Mouse (Mus musculus) neural tube, embryonic 12.5 days (tissue): ENCODE measurements around the gene Tnfsf9. TPM values are rescaled to one million over a fixed set of nuclear protein-coding genes. Genes with fewer than 3 reads are reported as not detected.

Experiments used
- ATAC-seq: fragments of 200-750 bp; cut with Nextera tagmentation; 2 replicates; pipeline ENCODE4 v1.8.0; 2017; ENCODE audit warnings: low read depth, mild to moderate bottlenecking, moderate TSS enrichment, moderate library complexity; ENCODE audit not compliant: low FRiP score
- H3K27ac ChIP-seq: fragments of 300-500 bp; sonication (generic); 2 replicates; pipeline ENCODE4 v1.5.1; 2016
- H3K27me3 ChIP-seq: fragments of 300-500 bp; sonication (generic); replicated peaks from 2 replicates; pipeline ENCODE4 v1.6.1; 2016; ENCODE audit warnings: mild to moderate bottlenecking
- H3K36me3 ChIP-seq: fragments of 300-500 bp; sonication (generic); 2 replicates; pipeline ENCODE4 v1.6.1; 2016; ENCODE audit warnings: mild to moderate bottlenecking
- H3K4me1 ChIP-seq: fragments of 300-500 bp; sonication (generic); 2 replicates; pipeline ENCODE4 v1.6.1; 2016
- H3K4me2 ChIP-seq: fragments of 300-500 bp; sonication (generic); replicated peaks from 2 replicates; pipeline ENCODE4 v1.6.1; 2016; ENCODE audit warnings: mild to moderate bottlenecking
- H3K4me3 ChIP-seq: fragments of 300-500 bp; sonication (generic); 2 replicates; pipeline ENCODE4 v1.5.1; 2016
- H3K9ac ChIP-seq: fragments of 300-500 bp; sonication (generic); 2 replicates; pipeline ENCODE4 v1.6.1; 2016; ENCODE audit warnings: mild to moderate bottlenecking
- H3K9me3 ChIP-seq: fragments of 300-500 bp; sonication (generic); 2 replicates; pipeline ENCODE4 v1.6.1; 2016; ENCODE audit warnings: mild to moderate bottlenecking
- WGBS: fragments of 180-500 bp; shearing (Covaris S2); methylation state at CpG from one replicate; pipeline ENCODE4 v1.1.7; 2016; 5-methylcytosine and 5-hydroxymethylcytosine counted together
- polyA plus RNA-seq: library from polyadenylated mRNA; unstranded; fragments of >200 nt; fragmentation: Nextera tagmentation; extraction: Ambion mirVana; gene quantifications from 2 replicates; pipeline ENCODE4 v1.2.1, GENCODE M21; 2016

Tnfsf9 gene
- polyA plus RNA-seq, 1 experiment from 2014 or later: 5.8 TPM

- Histone ChIP-seq H3K4me2 (no peak overlapping the region), H3K36me3 (no peaks in the 10 kb centered on the region), H3K9me3 (no peaks in the 10 kb centered on the region), H3K9ac (no peak overlapping the region), H3K4me3 (no peak overlapping the region), H3K4me1 (peaks cover 5% of the 10 kb centered on the region), H3K27me3 (peaks cover 25% of the 10 kb centered on the region; the same call in 1 of the 2 replicates), H3K27ac (no peak overlapping the region)
- ATAC-seq: no peak
- WGBS: 72% methylated on average over 1 of the region's 1 CpGs
Measured at GRCm38 (mm10) chr17:57145115-57145514, 40.0 kb downstream of the Tnfsf9 start.

- Histone ChIP-seq H3K4me2 (no peak overlapping the region), H3K27me3 (peaks cover 32% of the 10 kb centered on the region; the same call in 1 of the 2 replicates), H3K4me1 (peaks cover 5% of the 10 kb centered on the region), H3K27ac (no peak overlapping the region), H3K4me3 (no peak overlapping the region), H3K9ac (no peak overlapping the region), H3K36me3 (no peaks in the 10 kb centered on the region), H3K9me3 (no peaks in the 10 kb centered on the region)
- no peak for ATAC-seq
- 60% methylated on average over 4 of the region's 4 CpGs for WGBS
Measured at GRCm38 (mm10) chr17:57148343-57148742, 43.2 kb downstream of the Tnfsf9 start.

DNA sequence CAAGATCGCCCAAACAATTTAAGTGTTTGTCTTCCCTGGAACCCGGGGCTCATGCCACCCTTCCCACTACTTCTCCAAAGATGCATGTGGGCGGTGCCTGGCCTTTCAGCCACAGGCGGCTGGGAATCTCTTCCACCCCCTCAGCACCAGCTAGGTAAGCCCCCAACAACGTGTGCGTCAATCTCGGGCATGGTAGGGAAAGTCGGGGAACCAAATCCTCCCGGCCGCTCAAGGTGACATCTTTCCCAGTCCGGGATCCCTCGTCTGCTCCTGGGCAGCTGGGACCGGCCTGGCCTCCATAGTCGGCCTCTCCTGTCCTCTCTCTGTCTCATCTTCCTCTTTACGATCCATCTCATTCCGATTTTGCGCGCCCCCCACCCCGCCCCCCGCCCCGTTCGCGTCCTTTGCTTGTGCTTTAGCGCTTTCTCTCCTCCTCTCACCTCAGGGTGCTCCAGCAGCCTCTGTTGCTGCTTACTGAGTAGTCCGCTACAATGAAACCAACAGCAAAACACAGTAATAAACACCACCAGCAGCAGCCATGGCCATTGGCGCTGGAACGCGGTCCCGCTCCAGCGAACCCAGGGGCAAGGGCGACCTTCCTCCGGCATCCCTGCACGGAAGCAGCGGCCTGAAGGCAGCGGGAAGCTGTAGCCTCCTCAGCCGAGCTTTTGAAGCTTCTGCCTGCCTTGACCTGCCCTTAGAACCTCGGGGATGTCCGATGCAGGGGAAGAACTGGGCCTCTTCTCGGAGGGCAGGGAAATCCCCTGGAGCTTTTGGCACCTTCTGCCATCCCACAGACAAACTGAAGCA lies 44.1 kb downstream of the Tnfsf9 start, which contains the start of gene Cd70:
TSS of gene Cd70 (minus strand) at position 784 of the 810 bp plus-strand sequence.
- H3K4me2 ChIP-seq: peak within 1 kb of the TSS; percentile 63
- WGBS: 3% methylated on average over 39 of the region's 39 CpGs
- no peaks in the 10 kb centered on the region for H3K9me3 ChIP-seq
- no peak; the same call in 1 of the 2 replicates for ATAC-seq
- H3K4me3 ChIP-seq: peak within 1 kb of the TSS; percentile 27
- H3K27ac ChIP-seq: no peak within 1 kb of the TSS
- peaks cover 5% of the 10 kb centered on the region for H3K4me1 ChIP-seq
- peaks cover 32% of the 10 kb centered on the region; the same call in 1 of the 2 replicates for H3K27me3 ChIP-seq
- 0 out of 2 replicates have a peak within 1 kb of the TSS, but pooled peaks have one; percentile 29 for H3K9ac ChIP-seq
- no peaks in the 10 kb centered on the region for H3K36me3 ChIP-seq

DNA sequence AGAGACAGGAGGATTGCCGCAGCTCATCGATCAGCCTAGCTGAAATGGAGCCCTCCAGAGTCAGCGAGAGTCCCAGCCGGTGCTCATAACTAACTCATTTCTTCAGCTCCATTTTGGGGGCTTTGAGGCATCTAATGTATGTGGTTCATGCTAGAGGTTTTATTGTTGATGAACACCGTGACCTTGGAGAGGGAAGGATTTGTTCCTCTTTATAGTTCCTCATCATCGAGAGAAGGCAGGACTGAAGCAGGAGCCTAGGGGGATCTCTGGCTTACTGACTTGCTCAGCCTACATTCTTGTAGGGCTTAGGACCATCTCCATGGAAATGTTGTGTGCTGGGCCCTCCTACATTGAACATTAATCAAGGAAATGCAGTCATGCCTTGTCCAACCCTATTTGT lies 47.9 kb downstream of the Tnfsf9 start:
- no peak overlapping the region for H3K4me3 ChIP-seq
- no peak overlapping the region for H3K27ac ChIP-seq
- H3K36me3 ChIP-seq: no peaks in the 10 kb centered on the region
- peaks cover 5% of the 10 kb centered on the region for H3K4me1 ChIP-seq
- peaks cover 29% of the 10 kb centered on the region; the same call in 1 of the 2 replicates for H3K27me3 ChIP-seq
- no peak overlapping the region for H3K9ac ChIP-seq
- no peak for ATAC-seq
- no peak overlapping the region for H3K4me2 ChIP-seq
- 68% methylated on average over 6 of the region's 6 CpGs for WGBS
- no peaks in the 10 kb centered on the region for H3K9me3 ChIP-seq

DNA sequence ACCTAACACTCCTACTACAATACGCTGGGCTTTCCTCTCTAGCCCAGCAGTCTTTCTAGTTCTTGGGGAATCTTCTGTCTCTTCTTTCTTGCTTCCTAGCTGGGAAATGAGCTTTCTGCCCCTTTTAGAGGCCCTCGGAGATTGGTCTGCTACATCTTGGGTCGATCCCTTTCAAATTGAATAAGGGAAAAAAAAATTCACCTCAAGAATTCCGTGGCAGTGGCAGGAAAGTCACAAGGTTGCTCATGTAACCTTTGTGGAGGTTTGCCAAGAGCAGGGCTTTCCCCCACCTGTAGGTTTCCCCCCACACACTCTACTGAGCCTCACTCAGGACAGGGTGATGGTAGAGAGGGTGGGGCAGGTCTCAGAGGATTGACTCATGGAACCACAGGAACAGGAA lies 48.7 kb downstream of the Tnfsf9 start:
- ATAC-seq: no peak
- no peaks in the 10 kb centered on the region for H3K9me3 ChIP-seq
- no peak overlapping the region for H3K27ac ChIP-seq
- peaks cover 21% of the 10 kb centered on the region; the same call in 1 of the 2 replicates for H3K27me3 ChIP-seq
- peaks cover 5% of the 10 kb centered on the region for H3K4me1 ChIP-seq
- H3K4me3 ChIP-seq: no peak overlapping the region
- H3K36me3 ChIP-seq: no peaks in the 10 kb centered on the region
- no peak overlapping the region for H3K4me2 ChIP-seq
- WGBS: 90% methylated on average over 4 of the region's 4 CpGs
- H3K9ac ChIP-seq: no peak overlapping the region

Other genes with a start within 250 kb of the Tnfsf9 start
- gene Acsbg2, start 230.9 kb upstream of the Tnfsf9 start, polyA plus RNA-seq: not detected in 2 replicates
- gene 1700061G19Rik, start 229.8 kb upstream of the Tnfsf9 start, polyA plus RNA-seq: 0.16 and 0.42 TPM in 2 replicates
- gene Mllt1, start 169.9 kb upstream of the Tnfsf9 start, polyA plus RNA-seq: 86.1 and 89.8 TPM in 2 replicates
- not detected in 2 replicates for gene Acer1, start 123.2 kb upstream of the Tnfsf9 start, polyA plus RNA-seq
- 134 and 152 TPM in 2 replicates for gene Clpp, start 115.0 kb upstream of the Tnfsf9 start, polyA plus RNA-seq
- gene Alkbh7, start 108.0 kb upstream of the Tnfsf9 start, polyA plus RNA-seq: 38.0 and 38.2 TPM in 2 replicates
- not detected in 2 replicates for gene Pspn, start 105.3 kb upstream of the Tnfsf9 start, polyA plus RNA-seq
- 71.2 and 76.7 TPM in 2 replicates for gene Gtf2f1, start 94.0 kb upstream of the Tnfsf9 start, polyA plus RNA-seq
- gene Gm17949, start 93.9 kb upstream of the Tnfsf9 start, polyA plus RNA-seq: 0.28 and 0.33 TPM in 2 replicates
- 53.1 and 55.8 TPM in 2 replicates for gene Khsrp, start 73.8 kb upstream of the Tnfsf9 start, polyA plus RNA-seq
- 0.25 TPM in 1 of 2 replicates, not detected in the other for gene Slc25a41, start 63.7 kb upstream of the Tnfsf9 start, polyA plus RNA-seq
- 1.1 and 1.2 TPM in 2 replicates for gene Crb3, start 46.2 kb upstream of the Tnfsf9 start, polyA plus RNA-seq
- gene Slc25a23, start 45.5 kb upstream of the Tnfsf9 start, polyA plus RNA-seq: 19.4 and 19.9 TPM in 2 replicates
- 4.3 and 4.5 TPM in 2 replicates for gene Dennd1c, start 26.8 kb upstream of the Tnfsf9 start, polyA plus RNA-seq
- gene Tubb4a, start 17.5 kb upstream of the Tnfsf9 start, polyA plus RNA-seq: 228 and 271 TPM in 2 replicates
- gene Cd70, start 44.5 kb downstream of the Tnfsf9 start, polyA plus RNA-seq: 0.24 TPM in 1 of 2 replicates, not detected in the other
- gene Tnfsf14, start 88.9 kb downstream of the Tnfsf9 start, polyA plus RNA-seq: 0.10 and 0.28 TPM in 2 replicates
- 0.68 and 0.97 TPM in 2 replicates for gene C3, start 122.8 kb downstream of the Tnfsf9 start, polyA plus RNA-seq
- 24.2 and 24.3 TPM in 2 replicates for gene Gpr108, start 143.1 kb downstream of the Tnfsf9 start, polyA plus RNA-seq
- 19.7 and 20.6 TPM in 2 replicates for gene Trip10, start 144.1 kb downstream of the Tnfsf9 start, polyA plus RNA-seq
- 1.8 and 2.0 TPM in 2 replicates for gene Vav1, start 173.8 kb downstream of the Tnfsf9 start, polyA plus RNA-seq